Mouse (Mus musculus) thymus, adult 2 months (tissue): ENCODE data around the gene Gm960.

ENCODE experiments used
- CTCF ChIP-seq: fragments of 200-500 bp; IDR thresholded peaks from 2 replicates; pipeline ENCODE4 v1.5.1; 2012; ENCODE audit warnings: mild to moderate bottlenecking, control low read depth, low read length, moderate library complexity, borderline replicate concordance; ENCODE audit not compliant: control insufficient read depth, poor library complexity, insufficient read depth; ENCODE audit errors: extremely low read depth
- POLR2A ChIP-seq: fragments of 200-500 bp; IDR thresholded peaks from 2 replicates; pipeline ENCODE4 v1.6.1; 2012; ENCODE audit warnings: mild to moderate bottlenecking, low read length, control low read depth, moderate library complexity; ENCODE audit not compliant: control insufficient read depth, poor library complexity, insufficient read depth; ENCODE audit errors: extremely low read depth

DNA sequence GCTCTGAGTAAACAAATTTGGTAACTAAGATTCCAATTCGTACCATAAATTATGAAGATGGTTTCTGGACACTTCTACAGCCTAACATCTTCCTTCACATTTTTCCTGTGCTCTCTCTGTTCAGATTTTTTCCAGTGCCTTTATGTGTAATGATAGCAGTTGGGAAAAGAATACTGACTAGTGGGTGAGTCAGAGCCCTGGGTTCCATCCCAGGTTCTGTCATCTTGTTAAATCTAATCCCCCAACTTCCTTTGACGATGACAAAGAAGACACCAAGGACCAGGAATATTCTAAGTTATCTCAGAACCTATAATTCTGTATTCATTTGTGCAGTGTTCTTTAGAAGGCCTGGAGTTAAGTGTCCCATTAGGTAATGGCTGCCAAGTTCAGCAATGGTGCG lies 1.3 kb downstream of the Gm960 start:
- TF ChIP-seq POLR2A (no peak), CTCF (no peak)
